19 mouse cellular contexts compared by ENCODE assay signal in genomic region chr19:18902694-18903067, GRCm38 (mm10).
DNase-seq lines count a peak whose midpoint lies in the region; ATAC-seq and TF ChIP-seq lines count a peak whose summit lies in the region.
"Had no signal": no experiment of that assay in that cellular context is flagged by ENCODE, and none has a peak within 500 bp of the region (broad histone marks: within the 10 kb centered on the region; RNA-seq: fewer than 3 reads in every experiment).

No protein-coding gene starts in this region.

- ATAC-seq in forebrain, postnatal 0 days = no peak
- no peak for ATAC-seq in forebrain, embryonic 16.5 days
- ATAC-seq in intestine, embryonic 15.5 days = no peak
- no peak for ATAC-seq in intestine, postnatal 0 days
- no peak for ATAC-seq in limb, embryonic 11.5 days (ENCODE audit: insufficient number of reproducible peaks, low FRiP score, low TSS enrichment, low read depth)
- ATAC-seq: CD4-positive, CD25-positive, alpha-beta regulatory T cell, adult 4 months had no signal

- WGBS in forebrain, postnatal 0 days = 42% methylated on average over 6 of the region's 6 CpGs
- WGBS in forebrain, embryonic 16.5 days = 51% methylated on average over 6 of the region's 6 CpGs
- whole genome bisulfite sequencing in intestine, embryonic 15.5 days = 66% methylated on average over 6 of the region's 6 CpGs
- 72% methylated on average over 6 of the region's 6 CpGs for WGBS in intestine, postnatal 0 days
- WGBS in limb, embryonic 11.5 days = 43% methylated on average over 6 of the region's 6 CpGs
- 65% methylated on average over 6 of the region's 6 CpGs for whole genome bisulfite sequencing in limb, embryonic 10.5 days

- H3K4me1 ChIP-seq in forebrain, postnatal 0 days (ENCODE audit: insufficient read depth) = no peaks in the 10 kb centered on the region
- H3K4me1 ChIP-seq in forebrain, embryonic 16.5 days (replicated peaks; ENCODE audit: control insufficient read depth, insufficient read depth, low read length) = no peaks in the 10 kb centered on the region
- no peaks in the 10 kb centered on the region for H3K4me1 ChIP-seq in intestine, embryonic 15.5 days (replicated peaks)
- H3K4me1 ChIP-seq in intestine, postnatal 0 days (replicated peaks; ENCODE audit: control insufficient read depth, insufficient read depth, low read length) = no peaks in the 10 kb centered on the region
- H3K4me1 ChIP-seq in limb, embryonic 11.5 days (ENCODE audit: control insufficient read depth, insufficient read depth, low read length) = 0 out of 2 replicates have a peak, but pooled peaks cover 4% of the 10 kb centered on the region
- H3K4me1 ChIP-seq in limb, embryonic 10.5 days = peaks cover 12% of the 10 kb centered on the region
- H3K4me1 ChIP-seq: embryonic facial prominence, embryonic 13.5 days; heart, embryonic 13.5 days; liver, embryonic 13.5 days had no signal

- H3K4me3 ChIP-seq in forebrain, postnatal 0 days (ENCODE audit: low read depth, low read length) = no peak overlapping the region
- no peak overlapping the region for H3K4me3 ChIP-seq in forebrain, embryonic 16.5 days (replicated peaks; ENCODE audit: low read length)
- H3K4me3 ChIP-seq in intestine, embryonic 15.5 days (replicated peaks) = no peak overlapping the region
- H3K4me3 ChIP-seq in intestine, postnatal 0 days (ENCODE audit: low read depth, low read length) = no peak overlapping the region
- H3K4me3 ChIP-seq in limb, embryonic 11.5 days (ENCODE audit: low read depth, low read length) = no peak overlapping the region
- no peak overlapping the region; the same call in 1 of the 2 replicates for H3K4me3 ChIP-seq in limb, embryonic 10.5 days
- H3K4me3 ChIP-seq: embryonic facial prominence, embryonic 13.5 days; heart, embryonic 13.5 days; liver, embryonic 13.5 days had no signal

- no peaks in the 10 kb centered on the region for H3K9me3 ChIP-seq in forebrain, postnatal 0 days (ENCODE audit: low read length)
- H3K9me3 ChIP-seq in forebrain, embryonic 16.5 days (ENCODE audit: control insufficient read depth, low read length) = no peaks in the 10 kb centered on the region
- H3K9me3 ChIP-seq in intestine, embryonic 15.5 days = no peaks in the 10 kb centered on the region
- no peaks in the 10 kb centered on the region for H3K9me3 ChIP-seq in intestine, postnatal 0 days (ENCODE audit: control insufficient read depth)
- no peaks in the 10 kb centered on the region for H3K9me3 ChIP-seq in limb, embryonic 11.5 days (ENCODE audit: control insufficient read depth, low read length)
- no peaks in the 10 kb centered on the region for H3K9me3 ChIP-seq in limb, embryonic 10.5 days (replicated peaks)
- H3K9me3 ChIP-seq: embryonic facial prominence, embryonic 13.5 days; heart, embryonic 13.5 days; liver, embryonic 13.5 days had no signal

- no peak overlapping the region for H3K9ac ChIP-seq in forebrain, postnatal 0 days
- no peak overlapping the region for H3K9ac ChIP-seq in forebrain, embryonic 16.5 days (replicated peaks; ENCODE audit: low read depth, low read length)
- no peak overlapping the region for H3K9ac ChIP-seq in intestine, embryonic 15.5 days
- H3K9ac ChIP-seq in intestine, postnatal 0 days (ENCODE audit: low read depth, low read length) = no peak overlapping the region
- H3K9ac ChIP-seq in limb, embryonic 11.5 days (ENCODE audit: low read length) = no peak overlapping the region
- H3K9ac ChIP-seq: embryonic facial prominence, embryonic 13.5 days; heart, embryonic 13.5 days; liver, embryonic 13.5 days; lung, embryonic 14.5 days had no signal

- H3K27ac ChIP-seq in forebrain, postnatal 0 days (ENCODE audit: low read depth, low read length) = no peak overlapping the region
- no peak overlapping the region for H3K27ac ChIP-seq in forebrain, embryonic 16.5 days (ENCODE audit: low read length)
- H3K27ac ChIP-seq in intestine, embryonic 15.5 days = no peak overlapping the region
- H3K27ac ChIP-seq in intestine, postnatal 0 days (ENCODE audit: low read depth, low read length) = no peak overlapping the region
- H3K27ac ChIP-seq in limb, embryonic 11.5 days (replicated peaks; ENCODE audit: low read depth, low read length) = no peak overlapping the region
- H3K27ac ChIP-seq in limb, embryonic 10.5 days = no peak overlapping the region
- H3K27ac ChIP-seq: embryonic facial prominence, embryonic 13.5 days; heart, embryonic 13.5 days; liver, embryonic 13.5 days had no signal

- H3K36me3 ChIP-seq in forebrain, postnatal 0 days (ENCODE audit: insufficient read depth) = no peaks in the 10 kb centered on the region
- no peaks in the 10 kb centered on the region for H3K36me3 ChIP-seq in forebrain, embryonic 16.5 days (ENCODE audit: control insufficient read depth, insufficient read depth)
- H3K36me3 ChIP-seq in intestine, embryonic 15.5 days = no peaks in the 10 kb centered on the region
- no peaks in the 10 kb centered on the region for H3K36me3 ChIP-seq in intestine, postnatal 0 days (ENCODE audit: control insufficient read depth, insufficient read depth)
- no peaks in the 10 kb centered on the region for H3K36me3 ChIP-seq in limb, embryonic 11.5 days (ENCODE audit: control insufficient read depth, insufficient read depth, low read length)
- H3K36me3 ChIP-seq in limb, embryonic 10.5 days = no peaks in the 10 kb centered on the region
- H3K36me3 ChIP-seq: embryonic facial prominence, embryonic 13.5 days; heart, embryonic 13.5 days; liver, embryonic 13.5 days had no signal

- no peaks in the 10 kb centered on the region for H3K27me3 ChIP-seq in forebrain, postnatal 0 days (ENCODE audit: insufficient read depth, low read length)
- H3K27me3 ChIP-seq in forebrain, embryonic 16.5 days (replicated peaks; ENCODE audit: control insufficient read depth, insufficient read depth, low read length) = no peaks in the 10 kb centered on the region
- H3K27me3 ChIP-seq in intestine, embryonic 15.5 days (replicated peaks) = no peaks in the 10 kb centered on the region
- H3K27me3 ChIP-seq in intestine, postnatal 0 days (replicated peaks; ENCODE audit: control insufficient read depth, insufficient read depth, low read length) = no peaks in the 10 kb centered on the region
- no peaks in the 10 kb centered on the region for H3K27me3 ChIP-seq in limb, embryonic 11.5 days (ENCODE audit: control insufficient read depth, insufficient read depth, low read length)
- no peaks in the 10 kb centered on the region for H3K27me3 ChIP-seq in limb, embryonic 10.5 days (ENCODE audit: low read depth, poor library complexity, severe bottlenecking)
- H3K27me3 ChIP-seq: embryonic facial prominence, embryonic 13.5 days; heart, embryonic 13.5 days; liver, embryonic 13.5 days had no signal

- peak overlapping the region; percentile 4; the same call in 1 of the 2 replicates for H3K4me2 ChIP-seq in forebrain, postnatal 0 days (ENCODE audit: low read depth)
- H3K4me2 ChIP-seq in forebrain, embryonic 16.5 days (ENCODE audit: low read length) = no peak overlapping the region
- peak overlapping the region; percentile 12; the same call in 1 of the 2 replicates for H3K4me2 ChIP-seq in intestine, embryonic 15.5 days (replicated peaks)
- no peak overlapping the region; the same call in 1 of the 2 replicates for H3K4me2 ChIP-seq in intestine, postnatal 0 days (replicated peaks; ENCODE audit: low read depth)
- peak overlapping the region; percentile 5; the same call in 1 of the 2 replicates for H3K4me2 ChIP-seq in limb, embryonic 11.5 days (ENCODE audit: low read depth, severe bottlenecking)
- H3K4me2 ChIP-seq: embryonic facial prominence, embryonic 13.5 days; heart, embryonic 13.5 days; liver, embryonic 13.5 days; lung, embryonic 14.5 days had no signal

- no peak for TF ChIP-seq CTCF in forebrain, postnatal 0 days (IDR thresholded peaks at IDR 0.05; ENCODE audit: low read depth)
- no peak for TF ChIP-seq CTCF in intestine, postnatal 0 days (IDR thresholded peaks at IDR 0.05; ENCODE audit: low read depth)

- no peak for DNase-seq in forebrain, postnatal 0 days
- DNase-seq in limb, embryonic 11.5 days (ENCODE audit: low spot score) = no peak
- no peak for DNase-seq in limb, embryonic 10.5 days (ENCODE audit: low spot score)
- no peak for DNase-seq in adrenal gland, adult (ENCODE audit: inconsistent age in 2 of 2, low spot score in 1 of 2)
- DNase-seq in left cerebral cortex, adult 11 months (ENCODE audit: low spot score) = no peak
- DNase-seq: adrenal gland, postnatal 25 days; cerebellum, adult 11-12 months; cerebellum, postnatal 14 days; layer of hippocampus, postnatal 36 days; liver, embryonic 13.5 days; lung, embryonic 14.5 days; lung, postnatal 36 days; thymus, postnatal 36 days had no signal

Comparison
In these comparisons a context has a peak if more than half of its experiments do, and no peak if none do; other contexts are left out.
1. H3K4me2 ChIP-seq: peak in forebrain, postnatal 0 days (single experiment), intestine, embryonic 15.5 days (single experiment) and limb, embryonic 11.5 days (single experiment); none in forebrain, embryonic 16.5 days (single experiment) and intestine, postnatal 0 days (single experiment).